Mouse (Mus musculus) mature B cell (primary cell): ENCODE measurements around the gene Slamf1.
"Not testable (repeated sequence)": the region's sequence is repeated elsewhere in the genome, so short reads cannot be mapped to it uniquely, and the experiment has no call there.

Experiments
- in situ Hi-C: fragments of 300-500 bp; cut with MboI; formaldehyde crosslinking; loops from 2 replicates; pipeline ENCODE4 v1.14.3; 2019

The Slamf1 gene

DNA sequence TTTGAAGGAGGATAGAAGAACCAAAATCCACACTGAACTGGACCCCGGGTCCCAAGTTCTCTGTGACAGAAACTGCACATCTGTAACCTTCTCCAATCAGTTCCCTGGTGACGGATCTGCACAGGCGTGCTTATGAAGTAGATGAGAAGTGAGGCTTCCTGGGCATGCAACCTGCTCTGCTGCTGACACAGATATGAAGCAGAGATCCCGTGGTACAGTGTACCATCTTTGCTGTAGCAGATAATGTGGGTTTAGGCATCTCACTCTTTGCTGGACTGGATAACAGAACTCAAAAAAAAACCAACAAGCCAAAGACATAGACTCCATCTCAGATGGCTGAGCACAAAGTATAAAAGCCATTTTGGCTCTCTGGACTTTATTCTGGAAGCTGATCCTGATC lies 32.7 kb downstream of the Slamf1 start:
- in situ Hi-C loops = no loop called here

DNA sequence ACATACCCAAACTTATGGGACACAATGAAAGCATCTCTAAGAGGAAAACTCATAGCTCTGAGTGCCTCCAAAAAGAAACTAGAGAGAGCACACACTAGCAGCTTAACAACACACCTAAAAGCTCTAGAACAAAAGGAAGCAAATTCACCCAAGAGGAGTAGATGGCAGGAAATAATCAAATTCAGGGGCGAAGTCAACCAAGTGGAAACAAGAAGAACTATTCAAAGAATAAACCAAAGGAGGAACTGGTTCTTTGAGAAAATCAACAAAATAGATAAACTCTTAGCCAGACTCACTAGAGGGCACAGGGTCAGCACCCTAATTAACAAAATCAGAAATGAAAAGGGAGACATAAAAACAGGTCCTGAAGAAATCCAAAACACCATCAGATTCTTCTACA lies 44.1 kb downstream of the Slamf1 start:
- in situ Hi-C loops = not testable (repeated sequence)

DNA sequence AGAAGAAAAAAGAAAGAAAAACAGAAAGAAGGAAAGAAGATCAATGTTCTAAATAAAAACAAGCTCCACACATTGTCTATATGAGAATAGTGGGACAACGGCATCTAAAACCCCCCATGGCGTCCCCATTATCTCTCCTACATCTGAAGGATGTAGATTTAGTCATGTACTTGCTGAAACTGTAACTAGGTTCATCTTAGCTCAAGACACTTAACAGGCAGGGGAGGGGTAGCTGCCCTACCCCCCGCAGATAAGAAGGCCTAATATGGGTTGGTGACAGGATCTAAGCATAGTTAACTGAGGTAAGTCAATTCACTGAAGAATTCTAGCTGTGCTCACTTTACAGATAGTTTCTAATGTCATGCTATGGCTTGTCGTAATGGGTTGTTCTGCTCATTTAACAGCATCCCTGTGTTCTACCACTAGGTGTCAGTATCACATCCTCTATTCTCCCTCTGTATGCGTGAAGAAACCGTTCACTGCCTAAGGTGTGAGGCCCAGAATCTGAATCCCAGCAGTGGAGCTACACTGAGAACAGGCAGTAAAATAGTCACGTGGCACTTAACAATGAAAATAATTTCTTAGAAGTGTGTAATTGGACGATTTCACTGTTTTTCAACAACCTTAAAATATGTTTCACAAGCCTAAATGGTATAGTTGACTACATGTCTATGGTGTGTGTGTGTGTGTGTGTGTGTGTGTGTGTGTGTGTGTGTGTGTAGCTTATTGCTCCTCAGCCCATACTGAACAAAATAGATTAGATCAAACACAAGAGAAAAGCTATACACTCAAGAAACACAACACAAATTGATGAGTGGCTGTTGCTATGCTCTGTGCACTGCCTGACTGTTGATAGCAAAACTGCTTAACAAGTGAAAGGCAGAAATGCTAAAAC lies 48.9 kb downstream of the Slamf1 start:
- in situ Hi-C loops = loop anchor here (5.0 kb wide), 1 partner anchor 177 kb away; no protein-coding TSS in a partner anchor

DNA sequence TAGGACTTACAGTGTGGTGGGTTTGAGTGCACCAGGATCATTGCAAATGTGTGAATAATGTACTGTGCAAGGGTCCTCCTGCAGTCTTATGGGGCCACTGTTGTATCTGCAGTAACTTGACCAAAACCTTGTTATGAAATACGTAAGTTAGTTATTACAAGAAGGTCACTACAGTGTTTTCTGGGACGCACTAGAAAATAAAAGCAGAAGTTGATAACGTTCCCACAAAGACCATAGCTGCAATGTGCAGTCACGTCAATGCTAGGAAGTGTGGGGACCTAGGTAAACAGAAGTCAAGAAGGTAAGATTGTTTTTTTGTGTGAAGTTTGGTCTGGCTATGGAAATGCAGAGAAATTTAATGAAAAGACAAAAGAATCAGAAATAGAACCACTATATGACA lies 50.1 kb downstream of the Slamf1 start:
- in situ Hi-C loops = loop anchor here (5.0 kb wide), 1 partner anchor 175 kb away; no protein-coding TSS in a partner anchor

DNA sequence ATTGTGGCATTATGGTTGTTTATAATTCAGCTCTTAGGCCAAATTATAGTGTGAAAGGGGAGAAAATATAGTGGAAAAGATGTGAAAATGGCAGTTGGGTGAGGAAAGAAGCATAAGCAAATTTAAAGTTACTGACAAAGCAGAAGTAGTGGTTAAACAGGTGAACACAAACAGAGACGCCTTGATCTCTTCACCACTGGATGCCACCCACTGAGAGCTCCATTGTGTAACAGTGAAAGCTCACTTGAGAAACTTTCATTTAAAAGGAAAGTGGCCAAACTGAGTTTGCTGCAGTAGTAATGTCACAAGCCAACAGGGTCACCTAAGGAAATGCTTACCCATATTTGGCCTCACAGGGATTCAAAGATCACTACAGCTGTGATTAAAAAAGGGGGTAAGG lies 54.4 kb downstream of the Slamf1 start:
- in situ Hi-C loops = no loop called here

DNA sequence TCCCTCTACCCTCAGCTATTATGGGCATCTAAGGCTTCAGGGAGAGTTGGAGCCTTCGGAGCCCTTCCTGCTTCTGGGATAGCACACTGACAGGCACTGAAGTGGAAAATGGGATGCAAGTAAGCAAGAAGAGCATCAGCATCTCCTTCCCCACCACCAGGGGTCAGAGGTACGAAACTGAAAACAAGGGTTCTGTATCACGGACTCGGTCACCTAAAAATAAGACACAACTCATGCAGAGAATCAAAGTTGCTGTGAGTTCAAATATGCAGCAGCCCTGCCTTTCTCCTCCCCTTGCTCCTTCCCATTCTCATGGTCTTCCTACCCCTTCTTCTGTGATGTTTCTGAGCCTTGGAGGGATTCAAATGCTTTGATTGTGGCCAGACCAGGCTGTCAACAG lies 58.5 kb downstream of the Slamf1 start:
- in situ Hi-C loops = no loop called here

DNA sequence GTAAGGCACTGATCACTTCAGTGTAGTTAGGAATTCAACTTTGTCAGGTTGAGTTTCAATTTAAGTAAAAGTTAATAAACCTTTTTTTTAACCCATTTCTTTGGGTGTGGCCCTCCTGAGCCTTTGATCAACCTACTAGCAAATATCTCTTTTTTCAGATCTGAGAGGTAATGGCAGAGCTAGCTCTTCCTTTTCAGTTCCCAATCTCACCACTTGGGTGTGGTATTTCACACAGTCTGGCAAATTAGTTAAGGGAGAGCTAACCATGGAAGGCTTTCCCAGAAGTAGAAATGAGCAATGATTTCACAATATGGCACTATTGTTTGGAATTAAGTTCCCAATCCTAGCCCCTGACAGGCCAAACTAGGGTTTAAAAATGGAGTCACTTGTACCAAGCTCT lies 59.2 kb downstream of the Slamf1 start:
- in situ Hi-C loops = no loop called here

DNA sequence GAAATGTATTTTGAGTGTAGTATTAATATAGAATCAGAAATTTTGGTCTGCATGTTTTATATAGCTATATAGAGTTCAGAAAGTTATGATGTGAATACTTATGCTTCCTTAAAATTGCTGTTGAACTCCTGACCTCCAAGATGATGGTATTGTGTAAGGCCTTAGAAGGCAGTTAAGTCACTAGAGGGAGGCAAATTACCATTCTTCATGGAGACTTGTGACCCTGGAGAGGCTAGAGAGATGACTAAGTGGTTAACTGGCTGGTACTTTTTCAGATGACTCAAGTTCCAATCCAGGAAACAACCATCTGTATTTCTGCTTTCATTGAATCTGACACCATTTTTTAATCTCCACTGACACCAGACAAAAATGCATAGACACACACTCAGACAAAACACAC lies 60.7 kb downstream of the Slamf1 start:
- in situ Hi-C loops = no loop called here

DNA sequence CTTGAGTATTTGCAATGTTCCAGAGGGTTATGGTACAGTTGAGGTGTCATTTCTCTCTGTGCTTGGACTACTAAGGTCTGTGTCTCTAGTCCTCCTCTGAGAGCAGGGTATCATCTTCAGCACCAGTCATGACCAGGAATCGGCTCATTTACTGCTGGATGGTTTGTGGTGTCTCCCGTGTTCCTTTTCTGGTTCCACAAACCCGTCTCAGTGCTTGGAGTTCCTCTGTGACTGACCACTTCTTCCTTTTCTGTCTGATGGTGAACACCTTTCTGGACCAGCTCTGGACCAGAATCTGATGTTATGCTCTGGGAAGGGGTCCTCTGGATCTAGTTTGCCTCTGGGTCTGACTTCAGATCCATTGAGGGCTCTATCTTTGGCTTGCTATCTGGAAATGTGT lies 72.6 kb downstream of the Slamf1 start, which contains the start of gene Cd84:
Cd84 (plus strand) TSS at position 210 of the 400 bp plus-strand sequence.
- in situ Hi-C loops = no loop called here

DNA sequence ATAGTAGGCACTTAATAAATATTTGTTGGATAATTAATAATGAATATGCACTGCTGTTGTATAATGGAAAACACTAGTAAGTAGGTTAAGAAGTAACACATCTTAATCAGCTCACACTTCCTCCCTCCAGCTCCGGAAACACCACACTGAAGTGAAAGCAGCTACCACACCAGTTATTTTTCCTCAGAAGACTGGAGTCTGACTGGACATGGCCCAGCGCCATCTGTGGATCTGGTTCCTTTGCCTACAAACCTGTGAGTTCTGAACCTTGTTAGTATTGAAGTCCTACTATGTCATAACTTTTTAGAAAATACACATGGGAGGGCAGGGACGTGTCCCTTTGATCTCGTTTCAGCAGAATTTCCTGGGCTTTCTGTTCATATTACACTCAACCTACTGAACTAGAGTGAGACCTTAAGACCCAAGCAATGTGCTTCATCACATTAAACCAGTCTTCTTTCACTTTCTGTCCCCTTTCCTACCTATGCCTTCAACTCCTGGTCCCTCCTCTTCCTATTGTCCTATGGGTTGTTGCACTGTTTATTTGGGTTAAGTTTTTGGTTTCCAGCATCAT lies 73.6 kb downstream of the Slamf1 start:
- in situ Hi-C loops = no loop called here

DNA sequence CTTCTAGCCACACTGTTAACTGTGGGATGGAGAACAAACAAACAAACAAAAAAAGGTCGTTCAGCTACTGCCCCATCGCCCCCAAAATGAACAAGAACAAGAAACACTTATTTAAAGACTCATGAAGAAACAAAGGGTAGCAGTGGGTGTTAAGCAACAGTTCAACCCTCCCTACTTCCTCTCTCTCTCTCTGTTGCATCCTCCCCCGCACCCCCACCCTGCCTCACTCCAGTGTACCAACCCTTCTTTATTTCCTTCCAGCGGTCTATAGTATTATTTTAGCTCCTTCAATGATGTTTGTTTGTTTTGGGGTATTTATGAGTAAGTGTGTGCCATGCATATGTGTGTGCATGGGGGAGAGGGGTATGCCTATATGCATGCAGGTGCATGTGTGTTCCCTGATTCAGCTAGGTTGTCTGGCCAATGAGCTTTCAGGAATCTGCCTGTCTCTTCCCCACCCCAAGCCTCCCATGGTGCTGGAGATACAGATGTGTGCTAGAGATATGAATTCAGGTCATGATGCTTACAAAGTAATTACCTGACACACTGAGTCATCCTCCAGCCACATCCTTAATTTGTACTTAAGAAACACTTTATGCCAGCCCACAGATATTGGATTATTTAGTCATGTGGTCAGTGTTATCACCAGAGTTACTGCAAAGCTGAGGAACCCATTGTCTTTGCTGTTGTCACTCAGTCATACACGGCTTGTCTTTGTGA lies 78.3 kb downstream of the Slamf1 start:
- in situ Hi-C loops = no loop called here

DNA sequence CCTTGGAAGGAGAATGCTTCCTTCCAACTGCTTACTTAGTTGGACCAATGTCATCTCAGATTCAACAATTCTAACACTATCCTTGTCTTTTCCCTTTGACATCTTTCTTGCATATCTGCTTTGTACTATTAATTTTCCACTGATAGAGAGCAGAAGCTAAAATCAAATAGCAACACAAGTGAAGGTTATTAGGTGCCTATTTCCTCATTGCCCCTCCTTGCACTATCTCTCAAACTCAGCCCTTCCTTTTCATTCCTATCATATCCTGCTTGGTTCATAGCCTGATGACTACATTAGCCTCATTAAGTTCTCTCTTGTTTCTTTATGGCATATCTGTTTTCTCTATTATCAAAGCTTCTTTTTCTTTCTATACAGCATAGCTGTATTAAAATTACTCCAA lies 81.3 kb downstream of the Slamf1 start:
- in situ Hi-C loops = no loop called here

DNA sequence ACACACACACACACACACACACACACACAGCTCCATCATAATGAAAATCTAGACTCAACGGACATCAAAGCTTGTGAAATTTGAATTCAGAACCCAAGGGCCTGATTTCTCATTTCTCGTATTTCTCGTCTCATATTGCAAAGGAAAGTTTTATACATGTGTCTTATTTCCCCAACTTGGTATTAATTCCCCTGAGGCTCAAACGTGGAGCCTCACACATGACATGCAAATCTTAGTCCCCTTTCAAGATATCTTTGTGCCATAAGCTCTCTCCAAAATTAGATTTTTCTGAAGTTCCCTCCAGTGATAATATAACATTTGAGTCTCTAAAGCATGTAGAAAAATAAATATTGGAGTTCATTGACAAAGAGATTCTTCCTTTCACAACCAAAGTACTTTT lies 81.8 kb downstream of the Slamf1 start:
- in situ Hi-C loops = no loop called here

DNA sequence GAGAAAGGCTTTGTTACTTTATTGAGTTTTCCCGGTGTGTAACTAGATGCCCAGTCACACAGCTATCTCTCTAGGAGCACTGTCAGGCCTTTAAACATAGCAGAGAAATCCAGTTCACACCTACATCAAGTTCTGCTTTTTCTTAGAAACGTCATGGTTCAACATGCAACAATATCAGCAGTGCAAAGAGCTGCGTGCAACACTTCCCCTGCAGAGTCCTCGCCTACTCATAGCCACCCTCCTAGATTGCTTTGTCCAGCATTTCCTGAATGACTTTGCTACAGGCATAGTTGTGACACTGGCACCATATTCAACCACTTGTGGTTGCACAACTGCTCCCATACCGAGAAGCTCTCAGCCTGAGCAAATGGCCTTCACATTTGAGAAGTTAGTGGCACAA lies 82.5 kb downstream of the Slamf1 start:
- in situ Hi-C loops = no loop called here
